Mouse (Mus musculus) ES-Bruce4 (cell line): ENCODE measurements around the gene Ccdc33. TPM values are rescaled to one million over a fixed set of nuclear protein-coding genes. Genes with fewer than 3 reads are reported as not detected.

Source experiments
- H3K27ac ChIP-seq: 2 replicates; pipeline ENCODE4 v1.5.1; 2012; ENCODE audit warnings: low read length, inconsistent platforms; ENCODE audit not compliant: insufficient read depth
- H3K27me3 ChIP-seq: 2 replicates; pipeline ENCODE4 v1.6.1; 2012; ENCODE audit warnings: mild to moderate bottlenecking, low read length, inconsistent platforms; ENCODE audit not compliant: control insufficient read depth, poor library complexity, insufficient read depth, severe bottlenecking
- H3K36me3 ChIP-seq: 2 replicates; pipeline ENCODE4 v1.6.1; 2012; ENCODE audit warnings: inconsistent platforms, mild to moderate bottlenecking, low read length, moderate library complexity; ENCODE audit not compliant: control insufficient read depth, poor library complexity, insufficient read depth, severe bottlenecking
- H3K4me1 ChIP-seq: one replicate; pipeline ENCODE4 v1.8.1; 2011; ENCODE audit warnings: low read length; ENCODE audit not compliant: control insufficient read depth, insufficient read depth
- H3K4me3 ChIP-seq: 2 replicates; pipeline ENCODE4 v1.5.1; 2011; ENCODE audit warnings: low read depth, mild to moderate bottlenecking, low read length
- H3K9ac ChIP-seq: 2 replicates; pipeline ENCODE4 v1.6.1; 2012; ENCODE audit warnings: low read depth, mild to moderate bottlenecking, inconsistent platforms; ENCODE audit not compliant: poor library complexity, severe bottlenecking
- H3K9me3 ChIP-seq: replicated peaks from 2 replicates; pipeline ENCODE4 v1.6.1; 2012; ENCODE audit warnings: mild to moderate bottlenecking, low read length, inconsistent platforms; ENCODE audit not compliant: control insufficient read depth, poor library complexity, insufficient read depth, severe bottlenecking
- CTCF ChIP-seq: IDR thresholded peaks from one replicate; pipeline ENCODE4 v1.8.1; 2011; ENCODE audit warnings: low read depth, low read length
- EP300 ChIP-seq: IDR thresholded peaks from 2 replicates; pipeline ENCODE4 v1.6.1; 2011; ENCODE audit warnings: low read depth, low read length; ENCODE audit not compliant: insufficient read depth
- POLR2A ChIP-seq: IDR thresholded peaks from one replicate; pipeline ENCODE4 v1.8.1; 2011; ENCODE audit warnings: low read length; ENCODE audit not compliant: insufficient read depth
- polyA plus RNA-seq: library from polyadenylated mRNA; stranded (reverse); fragments of >200 nt; gene quantifications from 2 replicates; pipeline ENCODE4 v1.2.4, GENCODE M21; 2011; ENCODE audit warnings: low read depth; ENCODE audit not compliant: missing spikeins, insufficient read depth, insufficient read length

The Ccdc33 gene
- polyA plus RNA-seq, 1 experiment = not detected

DNA sequence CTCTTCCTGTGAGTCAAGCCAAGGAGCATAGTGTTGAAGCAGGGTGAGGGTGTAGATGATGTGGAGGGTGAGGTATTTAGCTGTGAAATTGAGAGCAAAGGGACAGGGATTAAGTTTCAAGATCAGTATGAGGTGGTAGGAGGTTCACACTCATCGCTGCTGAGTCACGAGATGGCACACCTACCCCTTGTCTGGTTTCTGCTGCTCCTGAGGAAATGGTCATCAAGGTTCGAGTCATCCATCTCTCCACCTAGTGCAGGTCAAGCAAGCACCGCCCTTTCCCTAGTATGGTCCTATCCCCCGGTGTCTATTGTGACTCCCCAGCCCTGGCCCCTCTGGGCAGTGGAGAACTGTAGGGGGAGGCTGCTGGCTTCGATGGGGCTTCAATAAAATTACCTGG is 129.3 kb downstream of the Ccdc33 start:
- H3K4me3 ChIP-seq = no peak overlapping the region
- H3K27ac ChIP-seq = no peak overlapping the region
- H3K9ac ChIP-seq = no peak overlapping the region
- TF ChIP-seq POLR2A = no peak
- TF ChIP-seq CTCF = no peak
- no peak for TF ChIP-seq EP300
- no peaks in the 10 kb centered on the region for H3K27me3 ChIP-seq
- no peaks in the 10 kb centered on the region for H3K36me3 ChIP-seq
- no peaks in the 10 kb centered on the region for H3K4me1 ChIP-seq
- no peaks in the 10 kb centered on the region for H3K9me3 ChIP-seq

DNA sequence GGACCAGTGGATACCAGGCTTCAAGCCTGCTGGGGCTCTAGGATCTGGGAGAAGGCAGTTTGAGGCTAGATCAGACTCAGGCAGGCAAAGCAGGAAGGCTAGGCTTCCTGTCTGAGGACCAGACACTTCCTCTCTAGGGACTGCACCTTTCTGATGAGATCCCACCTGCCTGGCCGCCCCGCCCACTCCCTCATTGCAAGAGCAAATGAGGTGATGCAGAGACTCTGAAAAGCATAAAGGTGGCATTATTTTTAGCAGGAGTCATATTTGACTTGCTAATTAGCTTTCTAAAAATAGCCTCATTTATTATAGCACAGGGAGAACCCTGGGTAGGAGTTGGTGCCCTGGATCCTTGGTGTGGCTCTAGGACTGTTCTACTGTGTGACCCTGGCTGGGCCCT is 130.5 kb downstream of the Ccdc33 start:
- Histone ChIP-seq H3K27ac (no peak overlapping the region), H3K9me3 (no peaks in the 10 kb centered on the region), H3K36me3 (no peaks in the 10 kb centered on the region), H3K4me1 (no peaks in the 10 kb centered on the region), H3K27me3 (no peaks in the 10 kb centered on the region), H3K4me3 (no peak overlapping the region), H3K9ac (no peak overlapping the region)
- TF ChIP-seq EP300 = no peak
- no peak for TF ChIP-seq CTCF
- no peak for TF ChIP-seq POLR2A

- TF ChIP-seq POLR2A = no peak
- Histone ChIP-seq H3K4me1 (no peaks in the 10 kb centered on the region), H3K9ac (no peak overlapping the region), H3K27me3 (no peaks in the 10 kb centered on the region), H3K36me3 (no peaks in the 10 kb centered on the region), H3K4me3 (no peak overlapping the region), H3K27ac (no peak overlapping the region), H3K9me3 (no peaks in the 10 kb centered on the region)
Observed at GRCm38 (mm10) chr9:57986293-57986692, 132.3 kb downstream of the Ccdc33 start.

GRCm38 (mm10) chr9:57985304-57985703 is 133.3 kb downstream of the Ccdc33 start:
- Histone ChIP-seq H3K4me3 (no peak overlapping the region), H3K4me1 (no peaks in the 10 kb centered on the region), H3K9me3 (no peaks in the 10 kb centered on the region), H3K27me3 (no peaks in the 10 kb centered on the region), H3K36me3 (no peaks in the 10 kb centered on the region), H3K27ac (no peak overlapping the region), H3K9ac (no peak overlapping the region)
- TF ChIP-seq POLR2A (no peak), CTCF (no peak), EP300 (no peak)

DNA sequence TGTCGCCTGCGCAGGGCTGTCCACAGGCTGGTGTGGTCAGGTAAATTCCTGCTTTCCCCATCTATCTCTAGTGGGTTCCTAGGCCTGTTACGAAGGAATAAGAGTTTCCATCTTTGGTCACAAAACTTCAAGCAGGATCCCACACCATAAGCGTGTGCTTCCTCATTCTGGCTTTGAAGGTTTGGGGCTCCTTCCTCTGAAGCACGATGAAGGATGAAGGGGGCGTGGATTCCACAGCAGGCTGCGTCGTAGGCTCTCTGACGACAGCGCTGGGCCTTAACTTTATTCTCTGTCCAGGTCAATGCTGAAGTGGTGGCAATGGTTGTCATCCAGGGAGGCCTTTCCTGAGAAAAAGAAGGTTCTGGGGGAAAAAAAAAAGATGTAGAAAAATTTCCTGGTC is 138.1 kb downstream of the Ccdc33 start:
- Histone ChIP-seq H3K36me3 (no peaks in the 10 kb centered on the region), H3K9ac (no peak overlapping the region), H3K4me3 (no peak overlapping the region), H3K27me3 (no peaks in the 10 kb centered on the region), H3K9me3 (no peaks in the 10 kb centered on the region), H3K4me1 (no peaks in the 10 kb centered on the region), H3K27ac (no peak overlapping the region)
- TF ChIP-seq EP300 = no peak
- TF ChIP-seq CTCF = no peak
- TF ChIP-seq POLR2A = no peak

- H3K9ac ChIP-seq = no peak overlapping the region
- H3K27ac ChIP-seq = no peak overlapping the region
- H3K4me1 ChIP-seq = no peaks in the 10 kb centered on the region
- TF ChIP-seq POLR2A (no peak), CTCF (no peak), EP300 (no peak)
- no peaks in the 10 kb centered on the region for H3K27me3 ChIP-seq
- H3K36me3 ChIP-seq = no peaks in the 10 kb centered on the region
- no peaks in the 10 kb centered on the region for H3K9me3 ChIP-seq
- no peak overlapping the region for H3K4me3 ChIP-seq
Observed at GRCm38 (mm10) chr9:57978858-57979257, 139.8 kb downstream of the Ccdc33 start.

Other genes starting within 250 kb of the Ccdc33 start
- gene Ubl7, start 207.8 kb downstream of the Ccdc33 start, polyA plus RNA-seq = 67.5 and 69.1 TPM in 2 replicates
- gene Sema7a, start 178.7 kb downstream of the Ccdc33 start, polyA plus RNA-seq = 1.7 and 2.1 TPM in 2 replicates
- 0.41 and 0.45 TPM in 2 replicates for gene Cyp11a1, start 112.4 kb downstream of the Ccdc33 start, polyA plus RNA-seq
- 0.36 TPM in 1 of 2 replicates, not detected in the other for gene Stra6, start 55.0 kb downstream of the Ccdc33 start, polyA plus RNA-seq
- not detected in 2 replicates for gene Islr, start 85.5 kb upstream of the Ccdc33 start, polyA plus RNA-seq
- 0.67 and 0.85 TPM in 2 replicates for gene Islr2, start 85.5 kb upstream of the Ccdc33 start, polyA plus RNA-seq
- gene Pml, start 131.0 kb upstream of the Ccdc33 start, polyA plus RNA-seq = 198 and 200 TPM in 2 replicates
- gene Stoml1, start 134.3 kb upstream of the Ccdc33 start, polyA plus RNA-seq = 24.6 and 26.5 TPM in 2 replicates
- gene Loxl1, start 194.4 kb upstream of the Ccdc33 start, polyA plus RNA-seq = 3.4 and 3.6 TPM in 2 replicates